Mouse (Mus musculus) kidney, embryonic 15.5 days (tissue): ENCODE results near the gene Gpr55. TPM values are rescaled to one million over a fixed set of nuclear protein-coding genes. Genes with fewer than 3 reads are reported as not detected.

Source experiments
- ATAC-seq: fragments of 200-750 bp; cut with Nextera tagmentation; replicated peaks from 2 replicates; pipeline ENCODE4 v1.8.0; 2017; ENCODE audit warnings: moderate TSS enrichment; ENCODE audit not compliant: low FRiP score
- H3K27ac ChIP-seq: fragments of 300-500 bp; sonication (generic); 2 replicates; pipeline ENCODE4 v1.5.1; 2015; ENCODE audit warnings: mild to moderate bottlenecking, inconsistent platforms
- H3K27me3 ChIP-seq: fragments of 300-500 bp; sonication (generic); 2 replicates; pipeline ENCODE4 v1.6.1; 2015; ENCODE audit warnings: inconsistent platforms
- H3K36me3 ChIP-seq: fragments of 300-500 bp; sonication (generic); 2 replicates; pipeline ENCODE4 v1.6.1; 2015; ENCODE audit warnings: inconsistent platforms
- H3K4me1 ChIP-seq: fragments of 300-500 bp; sonication (generic); 2 replicates; pipeline ENCODE4 v1.6.1; 2015; ENCODE audit warnings: inconsistent platforms
- H3K4me2 ChIP-seq: fragments of 300-500 bp; sonication (generic); 2 replicates; pipeline ENCODE4 v1.6.1; 2015; ENCODE audit warnings: moderate library complexity, mild to moderate bottlenecking, inconsistent platforms
- H3K4me3 ChIP-seq: fragments of 300-500 bp; sonication (generic); replicated peaks from 2 replicates; pipeline ENCODE4 v1.5.1; 2015; ENCODE audit warnings: mild to moderate bottlenecking, inconsistent platforms
- H3K9ac ChIP-seq: fragments of 300-500 bp; sonication (generic); 2 replicates; pipeline ENCODE4 v1.6.1; 2015; ENCODE audit warnings: mild to moderate bottlenecking, inconsistent platforms
- H3K9me3 ChIP-seq: fragments of 300-500 bp; sonication (generic); replicated peaks from 2 replicates; pipeline ENCODE4 v1.6.1; 2016; ENCODE audit warnings: inconsistent platforms
- WGBS: fragments of 180-500 bp; shearing (Covaris S2); methylation state at CpG from one replicate; pipeline ENCODE4 v1.1.7; 2015; ENCODE audit warnings: mixed read lengths; 5-methylcytosine and 5-hydroxymethylcytosine counted together
- polyA plus RNA-seq: library from polyadenylated mRNA; unstranded; fragments of >200 nt; fragmentation: Nextera tagmentation; extraction: Ambion mirVana; gene quantifications from 2 replicates; pipeline ENCODE4 v1.2.1, GENCODE M21; 2015

The Gpr55 gene
- polyA plus RNA-seq, 1 experiment from 2014 or later: 0.04 TPM

- H3K36me3 ChIP-seq: peaks cover 75% of the 10 kb centered on the region
- no peak for ATAC-seq
Observed at GRCm38 (mm10) chr1:85906892-85907291, 53.9 kb downstream of the Gpr55 start.

DNA sequence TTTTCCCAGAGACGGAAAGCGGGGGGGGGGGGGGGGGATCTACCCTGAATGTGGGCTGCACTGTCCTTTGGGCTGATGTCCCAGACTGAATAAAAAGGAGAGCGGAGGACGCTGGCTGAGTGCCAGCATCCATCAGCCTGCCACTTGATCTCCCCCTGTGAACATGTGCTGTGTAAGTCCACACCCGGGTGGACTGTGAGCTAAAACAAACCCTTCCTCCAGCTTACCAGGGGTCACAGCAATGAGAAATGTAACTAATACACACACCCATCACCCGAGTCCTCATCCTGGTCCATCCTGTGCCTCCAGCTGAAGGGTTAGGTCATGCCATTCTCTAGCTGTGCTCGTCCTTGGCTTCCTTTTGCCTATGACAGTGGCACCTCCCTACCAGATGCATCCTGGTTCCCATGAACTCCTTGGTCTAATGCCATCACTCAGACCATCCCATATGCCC lies 58.7 kb downstream of the Gpr55 start:
- no peak overlapping the region for H3K4me2 ChIP-seq
- peak overlapping the region; percentile 34 for H3K27ac ChIP-seq
- no peaks in the 10 kb centered on the region for H3K27me3 ChIP-seq
- 17% methylated on average over 7 of the region's 7 CpGs for WGBS
- H3K9ac ChIP-seq: no peak overlapping the region
- H3K4me3 ChIP-seq: no peak overlapping the region
- no peaks in the 10 kb centered on the region for H3K9me3 ChIP-seq
- peak; percentile 40 for ATAC-seq
- peaks cover 59% of the 10 kb centered on the region for H3K4me1 ChIP-seq
- H3K36me3 ChIP-seq: peaks cover 44% of the 10 kb centered on the region

More at GRCm38 (mm10) chr1:85906892-85907291, 53.9 kb downstream of the Gpr55 start:
- Histone ChIP-seq H3K9ac (no peak overlapping the region), H3K27me3 (no peaks in the 10 kb centered on the region), H3K9me3 (no peaks in the 10 kb centered on the region), H3K4me2 (no peak overlapping the region), H3K27ac (no peak overlapping the region), H3K4me1 (peaks cover 11% of the 10 kb centered on the region), H3K4me3 (no peak overlapping the region)
- 66% methylated on average over 12 of the region's 12 CpGs for WGBS

- H3K27ac ChIP-seq: peak overlapping the region; percentile 34
- H3K4me1 ChIP-seq: peaks cover 64% of the 10 kb centered on the region
- no peak overlapping the region for H3K4me2 ChIP-seq
- peak; percentile 22; the same call in 1 of the 2 replicates for ATAC-seq
- WGBS: 42% methylated on average over 3 of the region's 3 CpGs
- no peaks in the 10 kb centered on the region for H3K27me3 ChIP-seq
- H3K4me3 ChIP-seq: no peak overlapping the region
- no peaks in the 10 kb centered on the region for H3K9me3 ChIP-seq
- H3K9ac ChIP-seq: no peak overlapping the region
- H3K36me3 ChIP-seq: peaks cover 39% of the 10 kb centered on the region
Observed at GRCm38 (mm10) chr1:85901516-85902107, 59.2 kb downstream of the Gpr55 start.

GRCm38 (mm10) chr1:85900521-85901333 lies 60.1 kb downstream of the Gpr55 start:
- Histone ChIP-seq H3K4me1 (peaks cover 73% of the 10 kb centered on the region), H3K9me3 (no peaks in the 10 kb centered on the region), H3K27ac (peak overlapping the region; percentile 34), H3K9ac (peak overlapping the region; percentile 30; the same call in 1 of the 2 replicates), H3K4me2 (no peak overlapping the region), H3K27me3 (no peaks in the 10 kb centered on the region), H3K4me3 (no peak overlapping the region), H3K36me3 (peaks cover 30% of the 10 kb centered on the region)
- ATAC-seq: no peak
- 43% methylated on average over 7 of the region's 7 CpGs for WGBS

- H3K4me1 ChIP-seq: peaks cover 79% of the 10 kb centered on the region
- H3K4me3 ChIP-seq: no peak overlapping the region
- no peak overlapping the region for H3K9ac ChIP-seq
- peak overlapping the region; percentile 34 for H3K27ac ChIP-seq
- H3K4me2 ChIP-seq: no peak overlapping the region
- peaks cover 17% of the 10 kb centered on the region for H3K36me3 ChIP-seq
- no peak for ATAC-seq
- H3K9me3 ChIP-seq: no peaks in the 10 kb centered on the region
- no peaks in the 10 kb centered on the region for H3K27me3 ChIP-seq
Observed at GRCm38 (mm10) chr1:85899388-85899761, 61.4 kb downstream of the Gpr55 start.

- Histone ChIP-seq H3K36me3 (peaks cover 12% of the 10 kb centered on the region), H3K4me2 (no peak overlapping the region), H3K4me1 (peaks cover 83% of the 10 kb centered on the region), H3K9ac (no peak overlapping the region), H3K9me3 (no peaks in the 10 kb centered on the region), H3K4me3 (no peak overlapping the region), H3K27me3 (no peaks in the 10 kb centered on the region), H3K27ac (peak overlapping the region; percentile 34)
- WGBS: 42% methylated on average over 12 of the region's 12 CpGs
- ATAC-seq: no peak
Observed at GRCm38 (mm10) chr1:85898761-85899387, 61.9 kb downstream of the Gpr55 start.

GRCm38 (mm10) chr1:85897901-85898760 lies 62.7 kb downstream of the Gpr55 start:
- ATAC-seq: no peak

DNA sequence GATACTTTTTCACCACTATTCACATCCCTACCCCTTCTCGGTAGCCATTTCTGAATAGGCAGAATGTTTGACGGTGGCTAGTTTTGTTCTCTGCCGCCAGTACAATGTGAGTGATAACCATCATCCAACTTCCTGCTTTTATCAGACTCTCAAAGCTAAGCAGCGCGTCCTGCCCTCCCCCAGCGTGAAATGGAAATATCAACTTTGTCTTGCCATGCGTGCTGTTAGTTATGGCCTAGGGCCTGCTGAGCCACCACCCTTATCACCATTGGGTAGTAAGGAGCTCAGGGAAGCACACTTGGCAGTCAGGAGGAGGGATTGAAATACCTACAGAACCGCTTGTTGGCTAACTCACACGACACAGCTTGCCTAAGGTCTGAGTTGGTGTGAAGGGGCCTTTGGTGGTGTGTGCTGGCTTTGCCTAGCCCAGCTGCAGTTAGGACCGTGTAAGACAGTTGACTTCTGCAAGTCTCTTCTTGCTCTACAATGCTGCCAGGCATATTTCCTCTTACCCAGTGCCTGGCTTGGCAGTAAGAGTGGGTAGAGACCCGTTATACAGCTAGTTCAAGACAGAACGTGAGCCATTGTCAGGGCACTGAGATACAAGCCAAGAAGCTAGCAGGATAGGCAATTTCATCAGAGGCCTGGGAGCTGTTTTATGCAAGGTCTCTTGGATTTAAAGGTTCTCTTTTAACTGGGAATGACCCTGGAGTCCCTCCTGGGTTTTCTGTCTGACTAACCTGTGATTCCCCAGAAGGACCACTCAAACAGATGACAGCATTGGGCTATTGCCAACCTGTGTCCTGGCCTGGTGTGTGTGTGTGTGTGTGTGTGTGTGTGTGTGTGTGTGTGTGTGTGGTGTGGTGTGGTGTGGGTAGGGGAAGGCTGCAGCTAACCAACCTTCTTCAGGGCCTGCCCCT lies 63.8 kb downstream of the Gpr55 start:
- Histone ChIP-seq H3K27me3 (no peaks in the 10 kb centered on the region), H3K9me3 (no peaks in the 10 kb centered on the region), H3K4me1 (peaks cover 77% of the 10 kb centered on the region), H3K27ac (peak overlapping the region; percentile 42; the same call in 1 of the 2 replicates), H3K4me3 (0 out of 2 replicates have a peak overlapping the region, but pooled peaks have one; percentile 88), H3K9ac (no peak overlapping the region), H3K36me3 (no peaks in the 10 kb centered on the region), H3K4me2 (peak overlapping the region; percentile 83)
- ATAC-seq: no peak
- WGBS: 61% methylated on average over 12 of the region's 12 CpGs

More at GRCm38 (mm10) chr1:85897901-85898760, 62.7 kb downstream of the Gpr55 start:
- H3K4me2 ChIP-seq: peak overlapping the region; percentile 15; the same call in 1 of the 2 replicates
- 22% methylated on average over 8 of the region's 8 CpGs for WGBS
- H3K36me3 ChIP-seq: peaks cover 4% of the 10 kb centered on the region
- H3K4me1 ChIP-seq: peaks cover 86% of the 10 kb centered on the region
- peak overlapping the region; percentile 16; the same call in 1 of the 2 replicates for H3K27ac ChIP-seq
- no peak overlapping the region for H3K9ac ChIP-seq
- no peaks in the 10 kb centered on the region for H3K9me3 ChIP-seq
- no peaks in the 10 kb centered on the region for H3K27me3 ChIP-seq
- H3K4me3 ChIP-seq: no peak overlapping the region

- WGBS: 76% methylated on average over 5 of the region's 5 CpGs
- Histone ChIP-seq H3K4me2 (peak overlapping the region; percentile 83), H3K36me3 (no peaks in the 10 kb centered on the region), H3K9me3 (no peaks in the 10 kb centered on the region), H3K27ac (0 out of 2 replicates have a peak overlapping the region, but pooled peaks have one; percentile 89), H3K27me3 (no peaks in the 10 kb centered on the region), H3K4me3 (peak overlapping the region; percentile 88), H3K9ac (0 out of 2 replicates have a peak overlapping the region, but pooled peaks have one; percentile 79), H3K4me1 (peaks cover 67% of the 10 kb centered on the region)
- ATAC-seq: no peak
Observed at GRCm38 (mm10) chr1:85896110-85896509, 64.7 kb downstream of the Gpr55 start.

DNA sequence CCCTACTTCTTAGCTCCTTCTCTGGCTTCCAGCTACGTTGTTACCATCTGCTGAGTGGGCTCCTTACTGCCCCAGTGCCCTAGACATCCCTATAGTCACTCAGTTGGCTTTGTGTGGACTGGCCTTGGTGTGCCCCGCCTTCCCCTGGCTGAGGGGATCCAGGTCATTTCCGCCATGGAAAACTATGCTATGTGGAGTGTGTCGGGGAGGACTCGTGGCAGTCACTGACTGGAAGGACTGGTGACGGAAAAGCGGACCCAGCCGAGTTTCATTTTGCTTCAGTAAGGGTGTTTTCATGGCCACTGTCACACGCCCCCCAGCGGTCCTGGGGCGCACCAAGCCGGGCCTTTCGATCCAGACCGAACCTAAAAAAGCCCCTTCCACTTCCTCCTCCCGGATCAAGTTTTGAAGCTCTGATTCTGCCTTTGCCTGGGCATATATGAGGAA lies 65.4 kb downstream of the Gpr55 start:
- Histone ChIP-seq H3K4me3 (peak overlapping the region; percentile 88), H3K9me3 (no peaks in the 10 kb centered on the region), H3K4me2 (peak overlapping the region; percentile 83), H3K9ac (peak overlapping the region; percentile 79), H3K27me3 (no peaks in the 10 kb centered on the region), H3K4me1 (peaks cover 60% of the 10 kb centered on the region), H3K27ac (peak overlapping the region; percentile 89), H3K36me3 (no peaks in the 10 kb centered on the region)
- 3% methylated on average over 15 of the region's 15 CpGs for WGBS
- ATAC-seq: peak; percentile 81
